Mouse (Mus musculus) embryonic fibroblast, embryonic 13.5 days (primary cell): ENCODE results near the gene Itm2b.

Experiments
- CTCF ChIP-seq: IDR thresholded peaks from 2 replicates; pipeline ENCODE4 v1.5.1; 2011; ENCODE audit warnings: mild to moderate bottlenecking, control low read depth, low read length, moderate library complexity, borderline replicate concordance; ENCODE audit not compliant: insufficient read depth
- POLR2A ChIP-seq: IDR thresholded peaks from 2 replicates; pipeline ENCODE4 v1.6.1; 2011; ENCODE audit warnings: low read depth, mild to moderate bottlenecking, control low read depth, low read length, moderate library complexity

DNA sequence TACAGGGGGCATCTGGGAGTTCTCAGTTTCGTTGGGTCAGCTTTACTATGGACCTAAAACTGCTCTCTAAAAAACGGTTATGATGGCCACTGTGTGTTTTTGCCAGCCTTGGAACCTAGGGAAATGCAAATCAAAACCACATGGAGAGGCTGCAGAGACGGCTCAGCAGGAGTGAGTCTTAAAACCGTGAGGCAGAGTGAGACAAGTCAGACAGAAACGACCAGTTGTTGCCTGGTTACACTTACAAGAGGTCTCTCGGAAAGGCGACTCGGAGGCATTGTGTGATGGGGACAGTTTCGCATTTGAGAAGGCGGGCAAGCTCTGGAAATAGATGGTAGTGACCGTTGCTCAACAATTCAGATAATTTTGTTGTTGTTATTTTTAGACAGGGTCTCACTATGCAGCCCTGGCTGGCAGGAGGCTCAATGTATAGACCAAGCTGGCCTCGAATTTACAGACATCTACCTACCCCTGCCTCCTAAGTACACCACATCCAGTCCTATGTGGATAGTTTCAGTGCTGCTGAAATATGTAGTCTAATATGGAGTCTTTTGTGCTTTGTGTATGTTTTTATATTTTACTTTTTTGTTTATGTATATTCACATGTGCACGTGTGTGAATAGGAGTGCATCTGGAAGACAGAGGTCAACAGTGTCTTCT is 30.4 kb upstream of the Itm2b start:
- TF ChIP-seq CTCF, result no peak
- no peak for TF ChIP-seq POLR2A
